Mouse (Mus musculus) liver, embryonic 14.5 days (tissue): ENCODE results near the gene Pecam1.

Source experiments
- CTCF ChIP-seq: IDR thresholded peaks from 2 replicates; pipeline ENCODE4 v1.5.1; 2016; ENCODE audit warnings: antibody characterized with exemption, low read depth, control low read depth
- EP300 ChIP-seq: IDR thresholded peaks from 2 replicates; pipeline ENCODE4 v1.6.1; 2016; ENCODE audit warnings: antibody characterized with exemption, low read depth

DNA sequence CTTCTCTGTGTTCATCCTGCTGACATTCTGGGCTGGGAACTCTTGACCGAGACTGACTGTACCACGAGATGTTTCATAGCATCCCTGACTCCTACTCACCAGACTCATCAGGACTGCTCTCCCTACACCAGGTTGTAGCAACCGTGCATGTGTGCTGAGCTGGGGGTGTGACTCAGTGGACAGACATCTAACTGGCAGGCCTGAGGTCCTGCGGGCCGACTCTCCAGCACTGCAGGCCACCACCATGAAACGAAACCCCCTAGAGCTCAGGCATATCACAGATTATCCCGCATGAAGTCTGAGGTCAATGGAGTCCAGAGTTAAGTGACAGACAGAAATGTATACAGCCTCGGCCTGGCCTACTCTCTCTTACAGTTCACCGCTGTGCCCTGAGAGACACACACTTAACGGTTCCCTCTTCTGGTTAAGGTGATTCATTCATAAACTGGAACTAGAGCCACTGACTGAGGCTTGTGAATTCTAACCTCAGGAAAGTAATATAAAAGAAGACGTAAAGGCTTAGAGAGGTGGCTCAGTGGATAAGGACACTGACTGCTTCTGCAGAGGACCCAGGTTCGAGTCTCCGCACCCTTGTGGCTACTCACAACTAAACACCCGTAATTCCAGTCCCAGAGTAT lies 83.8 kb downstream of the Pecam1 start:
- TF ChIP-seq CTCF = no peak
- no peak for TF ChIP-seq EP300
